Mouse (Mus musculus) cerebellum, postnatal 4 days (tissue): ENCODE data around the gene Ppp1r21.
A peak's percentile ranks its signal among the peaks of the same experiment; 100 is the strongest.

ENCODE experiments used
- DNase-seq, 2 experiments: peaks; one replicate each; pipeline ENCODE4 v3.0.0; 2022; ENCODE audit warnings: low spot score in 2 of 2, mixed read lengths in 1 of 2

Ppp1r21 gene

DNA sequence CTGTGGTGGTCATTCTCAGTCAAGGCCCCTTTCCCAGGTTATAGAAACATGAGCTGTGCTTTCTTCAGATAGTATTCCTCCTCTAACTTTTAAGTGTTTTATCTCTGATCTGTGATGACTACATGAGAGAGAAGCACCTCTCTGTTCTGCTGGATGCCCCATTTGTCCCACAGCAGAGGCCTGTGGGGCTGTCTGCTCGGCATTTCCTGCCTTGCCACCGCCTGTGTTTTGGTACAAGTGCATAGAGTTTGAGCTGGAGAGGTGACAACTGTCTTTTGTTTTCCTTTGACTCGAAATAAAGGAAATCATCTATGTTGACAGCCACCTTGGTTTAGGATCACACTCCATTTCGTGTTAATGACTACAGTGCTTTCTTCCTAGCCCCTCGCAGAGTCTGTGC is 44.9 kb downstream of the Ppp1r21 start:
- no peak for DNase-seq

DNA sequence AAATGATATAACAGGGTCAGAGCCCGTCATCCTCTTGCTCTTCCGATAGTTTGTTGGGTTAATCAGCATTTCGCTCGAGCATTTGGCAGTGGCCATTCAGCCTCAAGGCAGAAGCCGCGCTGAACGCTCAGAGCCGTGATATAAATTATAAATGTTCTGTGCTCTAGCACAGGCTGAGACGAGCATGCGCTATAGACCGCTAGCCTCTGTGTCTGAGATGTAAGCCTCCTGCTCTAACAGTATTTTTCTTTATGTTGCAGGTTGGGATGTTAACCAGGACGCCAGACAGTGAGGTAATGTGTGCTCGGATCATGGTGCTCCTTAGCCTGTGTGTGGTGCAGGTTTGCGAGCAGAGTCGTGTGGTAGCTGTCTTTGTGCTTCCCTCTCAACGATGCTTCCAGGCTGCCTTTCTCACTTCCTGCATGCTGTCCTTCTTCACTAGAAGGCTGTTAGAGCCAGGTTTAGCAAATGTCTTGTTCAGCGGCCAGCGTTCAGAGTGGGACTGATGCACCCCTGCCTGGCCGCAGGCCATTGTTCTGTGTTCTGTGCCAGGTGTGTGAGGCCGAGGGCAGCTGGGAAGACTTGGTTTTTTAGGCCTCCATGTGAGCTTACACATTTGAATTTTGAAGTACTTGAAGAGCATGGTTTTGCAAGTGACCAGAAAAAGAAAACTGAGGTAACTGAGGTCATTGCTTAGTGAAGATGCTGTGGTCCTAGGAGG is 48.8 kb downstream of the Ppp1r21 start:
- no peak for DNase-seq

DNA sequence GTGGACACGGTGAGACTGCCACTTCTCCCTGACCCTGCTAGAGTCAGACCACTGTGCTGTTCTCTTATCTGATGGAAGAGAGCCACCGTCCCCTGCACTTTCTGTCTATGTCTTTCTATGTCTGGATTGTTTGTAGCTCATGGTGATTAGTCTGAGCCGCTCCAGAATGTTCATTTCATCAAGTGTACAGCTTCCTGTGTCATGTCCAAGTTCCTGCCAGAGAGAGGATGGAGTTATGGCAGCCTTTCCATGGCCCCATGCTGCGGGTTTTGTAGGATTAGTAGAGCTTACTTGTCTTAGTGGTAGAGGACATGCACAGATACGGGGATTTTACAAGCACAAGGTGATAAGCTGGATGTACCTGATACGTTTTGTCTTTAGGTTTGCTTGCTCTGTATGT is 50.6 kb downstream of the Ppp1r21 start:
- DNase-seq, result no peak

DNA sequence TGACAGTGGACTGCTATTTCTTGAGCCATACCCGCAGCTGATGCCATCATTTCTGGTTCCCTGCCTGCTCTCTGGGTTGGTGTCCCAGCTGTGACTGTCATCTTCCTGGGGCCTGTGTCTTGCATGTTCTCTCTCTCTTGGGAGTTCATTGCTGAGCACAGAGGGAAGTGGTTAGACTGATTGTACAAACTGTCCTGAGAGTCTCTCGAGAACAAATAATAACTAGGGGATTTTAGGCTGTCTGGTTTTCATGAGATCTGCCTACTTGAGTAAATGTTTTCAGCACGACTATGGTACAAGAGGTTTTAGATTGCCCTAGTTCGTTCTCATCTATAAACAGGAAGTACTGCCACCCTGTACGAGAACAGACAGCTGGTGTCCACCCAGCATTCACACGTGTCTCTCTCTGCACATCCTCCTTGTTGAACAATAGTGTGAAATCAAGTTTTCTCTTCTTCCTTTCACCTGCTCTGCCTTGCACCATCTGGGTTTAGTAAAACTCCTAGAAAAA is 51.6 kb downstream of the Ppp1r21 start:
- DNase-seq, result no peak

DNA sequence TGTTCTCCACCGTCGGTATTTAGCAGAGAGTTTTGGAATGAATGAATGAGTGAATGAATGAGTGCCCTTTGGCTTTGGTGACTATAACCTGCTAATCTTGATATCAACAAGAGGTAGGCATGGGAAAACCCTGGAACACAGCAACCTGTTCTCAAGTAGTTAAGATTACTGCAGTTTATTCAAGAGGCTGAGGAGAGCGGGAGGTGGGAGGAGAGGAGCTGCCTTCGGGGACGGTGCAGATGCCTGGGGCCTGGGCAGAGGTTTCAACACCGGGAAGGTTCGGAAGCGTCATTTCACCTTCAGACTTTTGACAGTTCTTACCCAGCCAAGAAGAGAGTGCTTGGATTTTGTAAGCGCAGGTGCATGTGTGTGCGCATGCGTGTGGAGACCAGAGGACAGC is 53.1 kb downstream of the Ppp1r21 start:
- DNase-seq, result no peak

DNA sequence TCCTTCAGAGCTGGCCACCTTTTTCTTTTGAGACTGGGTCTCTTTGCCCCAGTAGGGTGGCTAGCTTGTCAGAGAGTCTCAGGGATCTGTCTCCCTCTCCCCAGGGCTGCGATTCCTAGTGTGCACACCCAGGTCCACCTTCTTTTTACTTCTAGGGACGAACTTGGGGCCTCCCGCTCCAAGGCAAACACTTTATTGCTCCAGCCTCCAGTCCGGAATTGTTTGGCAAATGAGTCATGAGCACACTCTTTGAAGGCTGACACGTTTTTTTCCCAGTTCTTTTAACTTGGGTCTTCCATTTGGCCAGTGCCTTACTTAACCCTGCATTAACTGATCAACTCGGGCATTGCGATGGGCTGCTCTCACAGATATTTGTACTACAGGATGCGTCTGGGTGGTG is 53.5 kb downstream of the Ppp1r21 start:
- DNase-seq, result no peak

DNA sequence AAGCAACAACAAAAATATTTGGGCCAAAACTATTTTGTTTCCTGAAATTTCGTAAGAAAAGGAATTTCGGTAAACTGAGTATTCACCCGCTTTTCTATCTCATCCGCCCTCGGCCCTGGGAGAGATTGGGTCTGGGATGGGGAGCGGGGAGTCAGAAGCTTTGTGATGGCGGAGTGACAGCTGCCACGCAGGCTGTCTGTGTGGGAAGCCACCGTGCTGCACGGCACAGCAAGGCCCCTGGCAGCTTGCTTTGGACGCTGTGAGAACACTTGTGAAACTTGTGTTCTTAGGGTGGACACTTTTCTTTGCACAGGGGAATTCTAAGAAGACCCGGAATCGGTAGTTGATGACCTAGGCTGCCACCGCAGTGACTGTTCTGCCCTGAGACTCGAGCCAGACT is 57.5 kb downstream of the Ppp1r21 start:
- DNase-seq, result no peak

DNA sequence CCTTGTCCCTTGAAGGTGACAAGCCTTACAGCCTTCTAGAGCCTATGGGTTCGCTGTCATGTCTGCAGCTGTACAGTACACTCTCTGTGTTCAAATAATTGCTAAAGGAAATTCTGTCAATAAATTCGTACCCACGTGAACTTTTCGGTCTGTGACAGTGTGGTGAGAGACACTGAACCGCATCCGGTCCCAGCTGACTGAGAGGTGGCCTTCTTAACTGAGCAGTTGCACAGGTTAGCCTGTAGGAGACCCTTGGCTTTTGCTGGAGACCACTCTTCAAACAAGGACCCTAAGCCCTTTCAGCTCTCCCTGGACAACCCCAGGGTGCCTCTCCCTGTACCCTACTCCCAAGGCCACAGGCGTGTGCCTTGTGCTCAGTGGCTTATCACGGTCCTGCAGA is 58.3 kb downstream of the Ppp1r21 start:
- DNase-seq, result no peak

DNA sequence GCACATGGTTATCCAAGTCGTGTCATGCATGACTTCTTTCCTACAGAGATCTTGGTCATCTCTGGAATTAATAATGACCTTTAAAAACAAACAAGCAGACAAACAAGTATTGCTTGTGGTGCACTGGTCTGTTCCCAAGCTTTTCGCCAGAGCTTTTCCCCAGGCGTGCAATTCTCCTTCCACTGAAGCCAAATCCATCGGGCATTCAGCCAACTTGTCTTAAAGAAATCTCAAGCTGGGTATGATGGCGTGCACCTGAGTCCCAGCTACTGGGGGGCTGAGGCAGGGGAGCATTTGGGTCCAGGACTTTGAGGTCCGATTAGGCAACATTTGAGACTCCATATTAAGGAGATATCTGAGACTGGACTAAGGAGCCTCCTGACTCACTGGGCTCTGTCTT is 60.3 kb downstream of the Ppp1r21 start:
- no peak for DNase-seq

DNA sequence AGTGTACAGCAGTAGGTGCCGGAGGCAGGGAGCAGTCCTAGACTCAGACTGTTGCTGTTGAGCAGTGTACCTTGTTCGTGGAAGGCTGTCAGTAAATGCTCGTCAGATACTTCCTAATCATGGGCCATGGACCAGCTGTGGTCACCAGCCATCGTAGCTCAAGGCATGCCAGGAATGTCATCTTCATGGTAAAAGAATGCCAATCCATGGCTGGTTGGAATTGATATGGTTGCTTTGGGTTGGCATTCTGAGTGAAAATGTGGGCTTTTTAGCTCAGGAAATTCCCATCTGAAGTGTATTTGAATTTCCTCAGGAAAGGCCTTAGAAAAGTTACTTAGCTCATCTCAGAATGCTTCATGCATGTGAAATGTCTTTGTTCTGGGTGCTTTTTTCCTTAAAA is 65.2 kb downstream of the Ppp1r21 start:
- DNase-seq, result no peak

DNA sequence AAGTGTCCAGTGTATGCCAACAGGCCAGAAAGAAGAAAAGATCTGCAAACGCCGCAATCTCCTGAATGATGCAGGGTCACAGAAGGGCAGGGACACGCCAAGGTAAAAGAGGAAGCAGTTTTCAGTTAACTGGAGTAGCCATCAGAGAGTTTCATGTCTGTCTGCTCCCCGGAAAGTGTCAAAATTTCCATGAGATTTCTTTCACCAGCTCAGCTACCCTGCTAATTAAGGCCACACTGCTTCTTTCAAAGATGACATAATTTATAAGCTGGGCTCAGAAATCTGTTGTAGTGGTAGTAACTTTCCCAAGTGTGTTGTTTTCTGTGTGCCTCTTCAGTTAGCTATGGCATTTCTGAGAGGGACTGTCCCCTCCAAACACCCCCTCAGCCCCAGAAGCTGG is 66.2 kb downstream of the Ppp1r21 start:
- no peak for DNase-seq

DNA sequence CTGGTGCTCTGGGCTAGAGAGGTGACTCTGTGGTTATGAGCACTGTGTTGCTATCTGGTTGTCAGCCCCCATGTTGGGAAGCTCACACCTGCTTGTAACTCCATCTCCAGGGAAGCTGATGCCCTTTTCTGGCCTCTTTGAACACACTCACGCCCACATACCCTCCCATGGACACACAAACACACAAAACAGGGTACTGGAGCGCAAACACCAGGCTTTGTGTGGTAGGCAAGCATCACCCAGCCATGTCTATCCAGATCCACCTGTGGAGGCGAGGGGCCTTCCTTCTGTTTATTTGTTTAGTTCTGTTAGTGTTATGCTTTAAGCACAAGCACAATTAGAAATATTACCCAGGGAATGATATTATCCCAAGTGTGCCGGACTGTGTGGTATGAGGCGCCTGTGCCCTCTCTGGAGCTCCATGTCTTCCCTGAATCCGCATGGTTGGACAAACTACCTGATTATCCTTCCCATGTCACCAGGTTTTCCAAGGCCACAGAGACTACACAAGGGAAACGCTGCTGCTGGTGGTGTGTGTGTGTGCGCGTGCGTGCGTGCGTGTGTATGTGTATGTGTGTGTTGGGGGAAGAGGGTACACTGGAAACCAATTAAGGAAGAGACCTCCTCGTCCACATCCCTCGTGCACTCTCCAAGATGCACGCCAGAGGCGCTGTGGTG is 66.8 kb downstream of the Ppp1r21 start:
- peak in 1 of 2 experiments; percentile 63 for DNase-seq

DNA sequence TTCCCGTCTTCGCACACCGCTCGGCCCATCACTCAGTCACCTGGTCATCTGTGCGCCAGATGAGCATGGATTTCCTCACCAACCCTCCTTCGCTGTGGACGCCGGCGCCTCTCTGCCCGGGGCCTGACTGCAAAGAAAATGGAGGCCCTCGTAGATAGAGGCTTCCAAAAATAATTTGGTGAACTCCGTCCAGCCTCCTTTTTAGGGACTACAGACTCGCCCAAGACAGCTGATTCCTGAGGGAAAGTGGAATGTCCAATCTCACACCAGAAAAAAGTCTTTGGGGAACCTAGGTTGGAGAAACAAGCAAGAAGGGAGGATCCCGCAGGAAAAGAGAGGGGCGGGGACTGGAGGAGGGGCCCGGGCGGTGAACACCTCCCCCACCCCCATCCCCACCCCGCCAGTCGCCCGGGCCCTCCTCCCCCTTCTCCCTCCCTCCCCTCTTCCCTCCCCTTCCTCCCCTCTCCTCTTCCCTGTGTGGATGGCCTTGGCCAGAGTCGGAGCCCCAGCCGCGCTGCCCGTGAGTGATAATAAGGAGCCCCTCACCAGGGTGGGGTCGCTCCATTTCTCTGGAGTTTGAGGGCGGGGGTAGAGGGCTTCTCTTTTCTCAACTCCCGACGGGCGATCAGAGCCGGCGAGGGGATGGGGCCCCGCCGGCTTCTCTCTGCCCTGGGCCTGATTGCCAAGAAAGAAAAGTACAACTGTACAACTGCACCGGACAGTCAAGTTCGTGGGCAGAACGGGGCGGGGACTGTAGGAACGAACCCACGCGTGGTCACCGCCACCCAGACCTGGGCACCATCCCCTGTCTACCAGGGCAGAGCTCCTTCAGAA is 67.5 kb downstream of the Ppp1r21 start, which contains the start of gene Ston1:
Gene Ston1, plus strand, starts transcription at position 463 of the 834 bp plus-strand sequence.
- DNase-seq, result peak in 1 of 2 experiments; percentile 88

DNA sequence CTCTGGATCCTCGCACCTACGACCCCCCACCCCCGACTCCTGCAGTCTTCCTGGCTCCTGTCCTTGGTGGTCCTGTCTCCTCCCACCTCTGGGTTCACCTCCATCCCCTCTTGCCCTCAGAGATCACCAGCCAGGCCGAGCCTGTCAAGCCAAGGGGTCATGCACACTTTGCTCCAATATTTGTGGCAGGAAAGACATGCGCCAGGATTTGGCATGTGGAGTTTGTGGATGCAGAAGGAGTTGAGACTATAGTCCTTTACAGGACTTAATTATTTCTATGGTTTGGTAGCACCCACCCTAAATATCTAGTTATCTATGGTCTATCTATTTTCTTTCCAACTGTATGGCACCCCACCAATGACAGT is 68.1 kb downstream of the Ppp1r21 start:
- no peak for DNase-seq

DNA sequence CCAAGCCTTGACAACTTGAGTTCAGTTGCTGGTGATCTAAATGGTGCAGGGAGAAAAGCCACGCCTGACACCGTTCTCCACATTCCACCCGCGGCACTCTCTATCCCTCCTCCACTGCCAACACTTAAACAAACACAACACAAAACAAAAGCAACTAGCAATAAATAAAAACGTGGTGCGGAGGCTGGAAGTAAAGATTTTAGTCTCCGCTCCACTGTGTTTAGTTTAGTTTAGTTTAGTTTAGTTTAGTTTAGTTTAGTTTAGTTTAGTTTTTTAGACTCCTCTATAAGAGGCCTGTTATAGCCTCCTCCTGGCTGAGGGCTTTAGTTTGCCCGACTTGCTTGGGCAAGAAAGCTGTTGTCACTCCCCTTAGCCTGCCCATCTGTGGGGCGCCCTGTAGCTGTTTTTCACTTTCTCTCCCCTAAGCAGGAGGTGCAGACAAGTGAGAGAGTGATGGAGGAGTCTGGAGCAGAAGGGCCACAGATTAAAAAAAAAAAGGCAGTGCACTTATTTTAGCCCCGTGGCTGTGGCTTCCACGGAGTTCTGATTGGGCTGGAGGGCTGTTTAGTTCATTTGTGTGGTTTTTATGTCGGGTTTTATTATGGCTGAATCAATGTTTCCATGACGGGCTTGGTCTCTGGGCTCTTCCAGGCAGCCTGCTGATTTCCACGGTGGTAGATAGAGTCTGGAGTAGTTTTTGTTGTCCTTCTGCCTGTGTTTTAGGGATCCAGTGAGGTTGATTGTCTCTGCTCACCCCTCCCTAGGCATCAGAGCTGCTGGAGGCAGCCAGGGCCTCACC is 68.9 kb downstream of the Ppp1r21 start:
- DNase-seq, result no peak

DNA sequence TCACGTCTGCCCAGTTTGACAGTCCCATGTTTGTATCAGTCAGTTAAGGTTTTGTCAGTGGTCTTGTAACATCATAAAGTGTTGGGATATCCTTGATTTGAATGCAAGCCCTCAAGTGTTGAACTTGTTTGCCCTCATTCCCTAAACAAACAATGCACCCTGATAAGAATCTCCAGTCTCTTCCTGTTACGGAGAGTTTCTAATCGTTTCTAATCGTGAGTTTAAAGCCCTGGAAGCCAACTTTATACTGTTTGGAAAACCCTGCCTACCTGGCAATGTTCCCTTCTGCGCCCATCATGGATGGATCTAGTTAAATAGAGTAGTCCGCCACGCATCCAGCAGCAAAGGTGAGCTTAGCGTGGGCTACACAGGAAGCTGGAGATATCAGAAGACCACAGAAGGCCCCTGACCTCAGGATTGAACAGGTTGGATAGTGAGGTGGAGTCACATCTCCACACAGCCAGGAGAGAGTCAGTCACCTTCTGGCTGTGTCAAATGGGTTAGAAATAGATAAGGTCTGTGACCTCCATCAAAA is 70.6 kb downstream of the Ppp1r21 start:
- no peak for DNase-seq

DNA sequence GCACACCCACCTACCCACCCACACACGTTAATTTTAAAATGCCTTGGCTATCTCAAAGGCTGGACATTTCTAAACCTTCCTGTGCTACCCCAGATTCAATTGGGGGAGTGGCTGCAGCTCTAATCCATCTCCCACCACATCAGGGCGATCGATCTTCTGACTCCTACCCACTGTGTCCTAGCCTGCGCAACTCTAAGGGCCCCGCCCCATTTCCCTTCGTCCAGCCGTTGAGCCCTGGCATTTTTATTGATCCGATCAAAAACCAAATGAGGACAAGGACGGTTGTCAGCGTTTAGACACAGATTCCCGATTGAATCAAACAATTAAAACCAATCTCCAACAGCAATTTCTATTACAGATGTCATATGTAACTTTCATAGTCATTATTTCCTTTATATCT is 74.0 kb downstream of the Ppp1r21 start:
- no peak for DNase-seq

DNA sequence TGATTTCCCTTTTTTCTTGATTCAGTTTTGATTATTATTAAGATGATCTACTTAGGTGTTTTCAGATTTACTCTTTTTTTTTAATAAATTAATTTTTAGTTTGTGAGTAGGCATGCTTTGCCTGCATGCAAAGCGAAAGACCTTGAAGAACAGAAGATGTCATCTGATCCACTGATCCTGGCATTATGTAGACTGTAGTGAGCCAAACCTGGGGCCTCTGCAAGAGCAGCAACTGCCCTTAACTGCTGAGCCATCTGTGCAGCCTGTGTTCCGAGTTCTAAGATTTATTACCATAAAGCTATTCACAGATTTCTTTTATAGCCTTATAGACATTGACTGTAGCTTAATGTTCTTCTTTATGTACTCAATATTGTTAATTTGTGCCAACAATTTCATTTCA is 76.1 kb downstream of the Ppp1r21 start:
- DNase-seq, result no peak

DNA sequence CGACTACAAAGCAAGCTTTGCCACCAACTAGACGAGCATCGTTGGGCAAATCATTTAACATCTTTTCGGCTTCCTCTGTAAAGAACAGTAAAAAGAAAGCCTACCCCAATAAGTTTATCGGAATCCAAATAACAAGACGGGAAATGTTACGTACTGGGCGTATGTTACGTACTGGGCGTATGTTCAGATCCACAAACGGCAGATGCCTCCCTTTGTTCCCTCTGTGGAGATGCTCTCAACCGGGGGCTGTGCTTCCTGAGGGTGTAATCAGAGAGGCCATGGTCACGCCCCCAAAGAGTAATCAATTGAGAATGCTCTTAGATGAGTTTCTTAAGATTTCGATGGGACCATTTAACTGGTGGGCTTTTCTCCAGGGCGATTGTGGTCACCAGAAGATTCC is 79.4 kb downstream of the Ppp1r21 start:
- no peak for DNase-seq

DNA sequence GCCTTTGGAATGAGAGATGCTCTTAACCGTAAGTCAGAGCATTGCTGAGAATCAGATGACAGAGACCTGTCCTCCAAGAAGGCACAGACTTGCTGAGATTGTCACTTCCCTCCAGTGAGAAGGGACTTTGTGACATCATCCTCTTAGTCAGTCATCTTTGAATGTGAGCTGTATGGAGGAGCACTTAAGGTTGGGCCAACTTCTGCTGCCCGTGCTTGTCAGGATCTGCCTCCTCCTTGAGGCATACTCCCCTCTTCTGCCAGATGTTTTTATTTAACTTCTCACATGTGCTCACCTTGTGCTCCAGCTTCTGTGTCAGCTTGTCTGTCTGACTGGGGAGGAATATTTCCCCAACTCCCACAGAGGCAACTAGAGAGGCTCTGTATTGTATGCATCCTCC is 81.1 kb downstream of the Ppp1r21 start:
- no peak for DNase-seq

DNA sequence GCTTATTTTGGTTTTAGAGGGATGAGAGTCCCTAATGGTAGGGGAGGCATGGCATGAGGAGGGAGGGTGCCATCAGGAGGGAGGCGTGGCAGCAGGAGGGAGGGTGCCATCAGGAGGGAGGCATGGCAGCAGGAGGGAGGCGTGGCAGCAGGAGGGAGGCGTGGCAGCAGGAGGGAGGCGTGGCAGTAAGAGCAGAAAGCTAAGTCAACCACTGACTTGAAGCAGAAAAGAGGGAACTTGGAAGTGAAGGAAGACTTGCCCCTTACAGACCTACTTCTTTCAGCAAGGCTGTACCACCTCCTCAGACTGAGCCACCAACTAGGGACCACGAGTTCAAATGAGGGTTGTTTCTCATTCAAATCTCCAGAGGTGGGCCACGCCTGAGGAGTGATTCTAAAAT is 83.3 kb downstream of the Ppp1r21 start:
- DNase-seq, result no peak
